Mouse (Mus musculus): Measurements from ENCODE around the gene Tph1. TPM values are rescaled to one million over a fixed set of nuclear protein-coding genes. Genes with fewer than 3 reads are reported as not detected.

The Tph1 gene
- total RNA-seq (2014; rRNA removed; ENCODE audit: low replicate concordance) (1.7 TPM in 1 of 2 replicates, not detected in the other), polyA plus RNA-seq (2015; fragmentation: Nextera tagmentation; extraction: Ambion mirVana) (0.70 and 0.86 TPM in 2 replicates)

DNA sequence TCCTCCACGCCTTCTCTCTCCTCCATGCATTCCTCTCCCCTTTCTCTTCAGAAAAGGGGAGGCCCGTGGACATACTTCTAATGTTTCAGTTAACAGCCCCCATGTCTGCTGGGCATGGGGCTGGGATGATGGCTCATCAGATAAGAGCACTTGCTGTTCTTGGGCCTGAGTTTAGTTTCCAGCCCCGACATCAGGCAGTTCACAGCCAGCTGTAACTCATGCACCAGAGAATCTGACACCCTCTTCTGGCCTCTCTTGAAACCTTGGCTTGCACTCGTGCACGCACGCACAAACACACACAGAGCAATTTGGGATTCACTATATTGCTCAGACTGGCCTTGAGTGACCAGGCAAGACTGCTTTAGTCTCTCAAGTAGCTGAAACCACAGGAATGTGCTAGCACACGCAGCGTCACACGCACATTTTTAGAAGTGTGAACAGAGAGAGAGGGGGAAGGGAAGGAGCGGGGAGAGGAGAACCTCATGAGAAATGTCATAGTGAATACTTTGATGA, at the start of gene Tph1:
Tph1 (minus strand) TSS at position 378 of the 513 bp plus-strand sequence.
- WGBS = 28% methylated on average over 10 of the region's 10 CpGs
- no peak for ATAC-seq (ENCODE audit: insufficient read depth, low read depth)
- peak; percentile 7 for DNase-seq (ENCODE audit: low spot score)
- Histone ChIP-seq H3K4me3 (ENCODE audit: low read depth, low read length) (no peak within 1 kb of the TSS), H3K27me3 (ENCODE audit: control insufficient read depth, insufficient read depth, low read length) (peaks cover 12% of the 10 kb centered on the region; the same call in 1 of the 2 replicates), H3K9me3 (replicated peaks; ENCODE audit: control insufficient read depth, low read length) (no peaks in the 10 kb centered on the region), H3K27ac (ENCODE audit: low read depth) (no peak within 1 kb of the TSS), H3K4me2 (ENCODE audit: low read depth, low read length) (no peak within 1 kb of the TSS), H3K4me1 (ENCODE audit: control insufficient read depth, insufficient read depth) (no peaks in the 10 kb centered on the region), H3K9ac (replicated peaks; ENCODE audit: low read depth, low read length) (no peak within 1 kb of the TSS), H3K36me3 (replicated peaks; ENCODE audit: control insufficient read depth, insufficient read depth, low read length) (no peaks in the 10 kb centered on the region)
- TF ChIP-seq CTCF (IDR thresholded peaks at IDR 0.05; ENCODE audit: low read depth) (no peak), EP300 (IDR thresholded peaks at IDR 0.05; ENCODE audit: low read depth) (no peak)

GRCm38 (mm10) chr7:46720460-46720859, 48.1 kb upstream of the Tph1 start:
- Histone ChIP-seq H3K27ac (ENCODE audit: low read depth) (no peak overlapping the region), H3K4me1 (ENCODE audit: control insufficient read depth, insufficient read depth) (no peaks in the 10 kb centered on the region), H3K27me3 (ENCODE audit: control insufficient read depth, insufficient read depth, low read length) (no peaks in the 10 kb centered on the region), H3K4me2 (ENCODE audit: low read depth, low read length) (no peak overlapping the region), H3K9ac (replicated peaks; ENCODE audit: low read depth, low read length) (no peak overlapping the region), H3K36me3 (replicated peaks; ENCODE audit: control insufficient read depth, insufficient read depth, low read length) (no peaks in the 10 kb centered on the region), H3K4me3 (ENCODE audit: low read depth, low read length) (no peak overlapping the region), H3K9me3 (replicated peaks; ENCODE audit: control insufficient read depth, low read length) (no peaks in the 10 kb centered on the region)
- TF ChIP-seq CTCF (IDR thresholded peaks at IDR 0.05; ENCODE audit: low read depth) (no peak), EP300 (IDR thresholded peaks at IDR 0.05; ENCODE audit: low read depth) (no peak)
- no peak for ATAC-seq (ENCODE audit: insufficient read depth, low read depth)
- 60% methylated on average over 9 of the region's 9 CpGs for WGBS
- DNase-seq (ENCODE audit: low spot score) = no peak

GRCm38 (mm10) chr7:46719526-46719925, 47.2 kb upstream of the Tph1 start:
- no peak for ATAC-seq (ENCODE audit: insufficient read depth, low read depth)
- Histone ChIP-seq H3K4me1 (ENCODE audit: control insufficient read depth, insufficient read depth) (no peaks in the 10 kb centered on the region), H3K36me3 (replicated peaks; ENCODE audit: control insufficient read depth, insufficient read depth, low read length) (no peaks in the 10 kb centered on the region), H3K9me3 (replicated peaks; ENCODE audit: control insufficient read depth, low read length) (no peaks in the 10 kb centered on the region), H3K27ac (ENCODE audit: low read depth) (no peak overlapping the region), H3K9ac (replicated peaks; ENCODE audit: low read depth, low read length) (no peak overlapping the region), H3K4me2 (ENCODE audit: low read depth, low read length) (no peak overlapping the region), H3K27me3 (ENCODE audit: control insufficient read depth, insufficient read depth, low read length) (0 out of 2 replicates have a peak, but pooled peaks cover 4% of the 10 kb centered on the region), H3K4me3 (ENCODE audit: low read depth, low read length) (no peak overlapping the region)
- DNase-seq (ENCODE audit: low spot score) = no peak
- 62% methylated on average over 7 of the region's 7 CpGs for WGBS
- TF ChIP-seq EP300 (IDR thresholded peaks at IDR 0.05; ENCODE audit: low read depth) (no peak), CTCF (IDR thresholded peaks at IDR 0.05; ENCODE audit: low read depth) (no peak)

- WGBS = 69% methylated on average over 7 of the region's 7 CpGs
- H3K4me1 ChIP-seq (ENCODE audit: control insufficient read depth, insufficient read depth) = no peaks in the 10 kb centered on the region
- no peaks in the 10 kb centered on the region for H3K36me3 ChIP-seq (replicated peaks; ENCODE audit: control insufficient read depth, insufficient read depth, low read length)
- no peak overlapping the region for H3K9ac ChIP-seq (replicated peaks; ENCODE audit: low read depth, low read length)
- ATAC-seq (ENCODE audit: insufficient read depth, low read depth) (no peak), DNase-seq (ENCODE audit: low spot score) (no peak)
- 0 out of 2 replicates have a peak, but pooled peaks cover 4% of the 10 kb centered on the region for H3K27me3 ChIP-seq (ENCODE audit: control insufficient read depth, insufficient read depth, low read length)
- no peak overlapping the region for H3K4me2 ChIP-seq (ENCODE audit: low read depth, low read length)
- H3K27ac ChIP-seq (ENCODE audit: low read depth) = no peak overlapping the region
- no peaks in the 10 kb centered on the region for H3K9me3 ChIP-seq (replicated peaks; ENCODE audit: control insufficient read depth, low read length)
- no peak overlapping the region for H3K4me3 ChIP-seq (ENCODE audit: low read depth, low read length)
- TF ChIP-seq EP300 (IDR thresholded peaks at IDR 0.05; ENCODE audit: low read depth) (no peak), CTCF (IDR thresholded peaks at IDR 0.05; ENCODE audit: low read depth) (no peak)
Measured at GRCm38 (mm10) chr7:46718591-46719270, 46.4 kb upstream of the Tph1 start.

DNA sequence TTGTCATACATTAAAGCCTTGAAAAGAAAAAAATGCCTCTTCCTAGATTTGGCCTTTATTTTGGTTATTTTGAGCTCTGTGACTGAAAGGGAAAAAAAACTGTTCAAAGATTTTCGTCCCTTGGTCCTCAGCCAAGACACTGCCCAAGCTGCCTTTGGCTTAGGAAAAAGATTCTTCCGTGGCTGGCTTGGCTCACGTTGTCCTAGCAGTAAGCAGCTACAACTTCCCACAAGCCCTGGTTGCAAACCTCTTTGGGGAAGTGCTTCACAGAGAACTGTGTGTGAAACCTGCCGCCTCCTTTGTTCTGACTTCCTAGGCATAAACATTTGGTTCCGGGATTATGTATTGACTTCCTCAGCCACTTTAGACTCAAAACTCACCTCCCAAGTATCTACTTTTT, 44.6 kb upstream of the Tph1 start:
- H3K4me2 ChIP-seq (ENCODE audit: low read depth, low read length) = no peak overlapping the region
- 22% methylated on average over 5 of the region's 5 CpGs for WGBS
- H3K9ac ChIP-seq (replicated peaks; ENCODE audit: low read depth, low read length) = no peak overlapping the region
- no peaks in the 10 kb centered on the region for H3K4me1 ChIP-seq (ENCODE audit: control insufficient read depth, insufficient read depth)
- TF ChIP-seq CTCF (IDR thresholded peaks at IDR 0.05; ENCODE audit: low read depth) = no peak
- TF ChIP-seq EP300 (IDR thresholded peaks at IDR 0.05; ENCODE audit: low read depth) = no peak
- no peak for DNase-seq (ENCODE audit: low spot score)
- ATAC-seq (ENCODE audit: insufficient read depth, low read depth) = no peak
- 0 out of 2 replicates have a peak, but pooled peaks cover 4% of the 10 kb centered on the region for H3K27me3 ChIP-seq (ENCODE audit: control insufficient read depth, insufficient read depth, low read length)
- no peaks in the 10 kb centered on the region for H3K36me3 ChIP-seq (replicated peaks; ENCODE audit: control insufficient read depth, insufficient read depth, low read length)
- no peak overlapping the region for H3K27ac ChIP-seq (ENCODE audit: low read depth)
- no peaks in the 10 kb centered on the region for H3K9me3 ChIP-seq (replicated peaks; ENCODE audit: control insufficient read depth, low read length)
- no peak overlapping the region for H3K4me3 ChIP-seq (ENCODE audit: low read depth, low read length)
